Mouse (Mus musculus): ENCODE measurements around the gene Myrfl. TPM values are rescaled to one million over a fixed set of nuclear protein-coding genes. Genes with fewer than 3 reads are reported as not detected.
A peak's percentile ranks its signal among the peaks of the same experiment; 100 is the strongest.

Myrfl gene
- total RNA-seq, 2 experiments from 2014 or later: not detected

DNA sequence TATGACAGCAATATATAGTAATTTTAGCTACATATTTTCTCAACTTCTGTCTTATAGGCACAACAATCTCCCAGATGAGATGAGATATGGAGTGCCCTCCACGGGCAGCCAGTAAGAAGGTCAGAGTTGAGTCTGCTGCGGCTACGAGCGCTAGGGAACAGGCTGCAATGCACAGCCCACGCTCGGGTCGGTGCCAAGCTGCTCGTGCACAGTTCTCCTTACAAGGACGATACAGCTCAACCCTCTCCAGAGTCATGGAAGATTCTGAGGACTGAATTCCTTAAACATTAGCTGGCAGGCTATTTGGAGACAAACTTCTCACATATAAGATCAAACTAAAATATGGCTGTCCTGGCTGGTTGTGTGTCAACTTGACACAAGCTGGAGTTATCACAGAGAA lies 17.9 kb upstream of the Myrfl start:
- no peak for ATAC-seq (replicated peaks; ENCODE audit: low FRiP score, poor library complexity, severe bottlenecking)

GRCm38 (mm10) chr10:116913647-116914273 lies 17.0 kb upstream of the Myrfl start:
- ATAC-seq (replicated peaks; ENCODE audit: low FRiP score, poor library complexity, severe bottlenecking): no peak

GRCm38 (mm10) chr10:116912850-116913249 lies 16.1 kb upstream of the Myrfl start:
- ATAC-seq (replicated peaks; ENCODE audit: low FRiP score, poor library complexity, severe bottlenecking): no peak

DNA sequence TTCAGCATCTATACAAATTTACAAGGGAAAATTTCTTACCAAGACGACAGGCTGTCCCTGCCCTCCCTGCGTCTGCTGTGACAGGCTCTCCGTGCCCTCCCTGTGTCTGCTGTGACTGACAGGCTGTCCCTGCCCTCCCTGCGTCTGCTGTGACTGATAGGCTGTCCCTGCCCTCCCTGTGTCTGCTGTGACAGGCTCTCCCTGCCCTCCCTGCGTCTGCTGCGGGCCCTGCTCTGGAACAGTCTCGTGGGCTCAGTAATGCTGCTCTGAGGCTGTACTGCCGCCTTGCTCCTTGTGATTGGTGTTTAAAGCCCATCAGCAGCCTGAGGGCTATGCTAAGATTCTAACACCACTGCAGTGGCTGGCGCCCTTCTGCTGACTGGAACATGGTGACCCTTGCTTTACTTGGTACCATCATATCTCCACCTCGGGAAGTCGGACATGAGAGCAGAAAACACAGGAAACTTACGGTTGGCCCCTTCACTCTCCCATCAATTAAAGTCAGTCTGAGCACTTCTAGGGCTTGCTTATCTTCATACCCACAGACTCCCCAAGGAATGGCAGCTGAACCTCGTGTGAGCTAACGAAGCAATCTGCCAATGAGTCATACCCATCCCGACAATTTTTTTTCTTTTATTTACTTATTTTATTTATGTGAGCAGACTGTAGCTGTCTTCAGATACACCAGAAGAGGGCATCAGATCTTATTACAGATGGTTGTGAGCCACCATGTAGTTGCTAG lies 12.4 kb upstream of the Myrfl start:
- peak; percentile 84 for ATAC-seq (replicated peaks; ENCODE audit: low FRiP score, poor library complexity, severe bottlenecking)

- no peak for ATAC-seq (replicated peaks; ENCODE audit: low FRiP score, poor library complexity, severe bottlenecking)
These were observed 10.1 kb upstream of the Myrfl start for GRCm38 (mm10) chr10:116906794-116907193.

DNA sequence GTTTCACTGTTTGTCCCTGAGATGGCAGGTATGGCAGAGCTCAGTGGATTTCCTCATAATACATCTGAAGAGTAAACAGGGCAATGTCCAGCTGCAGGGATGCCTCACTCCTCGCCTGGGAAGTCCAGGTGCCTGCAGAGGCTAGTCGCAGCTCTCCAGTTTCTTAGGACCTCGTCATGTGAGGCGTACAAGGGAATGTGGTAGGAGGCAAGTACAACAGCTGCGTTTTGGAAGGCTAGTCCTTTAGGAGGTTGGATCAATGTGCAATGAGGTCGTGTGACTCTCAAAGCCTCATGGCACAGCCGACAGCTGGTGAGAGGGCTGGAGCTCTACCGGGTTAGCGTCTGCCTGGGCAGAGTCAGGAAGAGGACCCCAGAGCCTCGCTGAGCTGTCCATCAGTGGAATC lies 7.8 kb upstream of the Myrfl start:
- ATAC-seq (replicated peaks; ENCODE audit: low FRiP score, poor library complexity, severe bottlenecking): no peak

DNA sequence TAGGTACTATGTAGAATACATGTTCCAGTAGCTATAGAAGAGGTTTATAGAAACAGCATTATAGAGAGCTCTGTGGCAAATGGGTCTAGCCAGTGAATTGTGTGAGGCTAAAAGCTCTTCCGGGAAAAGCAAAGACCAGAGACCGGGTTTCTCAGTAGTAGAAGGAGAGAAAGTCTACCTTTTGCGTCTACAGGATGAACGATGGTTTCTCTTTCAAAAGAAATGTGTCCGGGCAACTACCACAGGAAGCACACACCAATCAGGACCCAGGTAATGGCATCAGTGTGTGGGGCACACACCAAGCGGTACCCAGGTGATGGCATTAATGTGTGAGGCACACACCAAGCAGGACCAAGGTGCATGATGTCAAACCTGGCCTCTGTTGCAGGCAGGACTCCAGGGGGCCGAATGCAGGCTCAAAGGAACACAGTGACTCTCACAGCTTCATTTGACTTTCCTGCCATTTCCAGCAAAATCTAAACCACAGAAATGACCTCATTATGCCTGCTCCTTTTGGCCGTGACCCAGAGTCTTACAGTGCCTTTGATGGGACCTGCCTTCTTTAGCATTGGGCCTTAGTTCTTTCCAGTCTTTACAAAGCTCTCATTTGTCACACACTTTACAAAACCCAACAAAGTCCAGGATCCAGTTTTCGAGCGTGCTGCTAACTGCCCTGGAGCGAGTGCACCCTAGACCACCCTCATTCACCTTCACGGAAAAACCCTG lies 1.4 kb downstream of the Myrfl start:
- ATAC-seq (replicated peaks; ENCODE audit: low FRiP score, poor library complexity, severe bottlenecking): no peak

GRCm38 (mm10) chr10:116894540-116894939 lies 2.2 kb downstream of the Myrfl start:
- ATAC-seq (replicated peaks; ENCODE audit: low FRiP score, poor library complexity, severe bottlenecking): no peak

- ATAC-seq (replicated peaks; ENCODE audit: low FRiP score, poor library complexity, severe bottlenecking): no peak
These were observed 3.0 kb downstream of the Myrfl start for GRCm38 (mm10) chr10:116893753-116894152.

- no peak for ATAC-seq (replicated peaks; ENCODE audit: low FRiP score, poor library complexity, severe bottlenecking)
These were observed 6.1 kb downstream of the Myrfl start for GRCm38 (mm10) chr10:116890587-116890986.

GRCm38 (mm10) chr10:116884552-116884951 lies 12.2 kb downstream of the Myrfl start:
- ATAC-seq (replicated peaks; ENCODE audit: low FRiP score, poor library complexity, severe bottlenecking): no peak

DNA sequence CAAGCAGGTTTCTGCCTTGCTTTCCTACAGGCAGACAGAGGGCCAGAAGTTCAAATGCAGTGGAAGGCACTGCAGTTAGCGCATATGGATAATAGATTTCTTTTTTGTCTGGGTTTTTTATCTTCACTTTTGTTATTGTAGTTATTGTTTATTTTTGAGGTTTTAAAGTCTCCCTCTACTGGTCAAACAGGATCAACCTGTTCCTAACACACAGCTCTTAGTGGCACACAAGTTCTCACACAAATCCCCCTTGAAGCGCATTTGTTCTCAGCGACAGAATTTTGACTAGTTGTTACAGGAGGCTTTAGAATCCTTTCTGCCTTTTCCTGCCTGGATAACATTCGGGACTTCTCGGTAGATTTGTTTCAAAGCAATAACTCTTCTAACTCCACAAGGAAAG lies 13.2 kb downstream of the Myrfl start:
- no peak for ATAC-seq (replicated peaks; ENCODE audit: low FRiP score, poor library complexity, severe bottlenecking)

DNA sequence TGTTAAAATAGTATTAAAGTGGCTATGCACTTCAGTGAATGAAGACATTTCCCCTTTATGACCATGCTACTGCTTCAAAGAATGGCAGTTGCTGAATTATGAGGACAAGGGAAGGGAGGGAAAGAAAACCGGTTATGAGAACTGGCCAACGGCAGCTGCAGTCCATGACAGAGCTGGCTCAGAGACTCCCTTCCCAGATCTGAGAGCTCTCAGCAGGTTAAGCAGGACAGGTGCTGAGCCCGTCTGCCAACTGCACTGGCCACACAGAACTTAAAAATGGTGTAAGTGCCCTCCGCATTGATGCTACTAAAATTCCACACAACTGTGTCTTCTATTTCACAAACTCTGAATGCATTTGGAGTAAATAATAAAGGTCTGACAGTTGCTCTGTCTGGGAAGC lies 19.3 kb downstream of the Myrfl start:
- no peak for ATAC-seq (replicated peaks; ENCODE audit: low FRiP score, poor library complexity, severe bottlenecking)

DNA sequence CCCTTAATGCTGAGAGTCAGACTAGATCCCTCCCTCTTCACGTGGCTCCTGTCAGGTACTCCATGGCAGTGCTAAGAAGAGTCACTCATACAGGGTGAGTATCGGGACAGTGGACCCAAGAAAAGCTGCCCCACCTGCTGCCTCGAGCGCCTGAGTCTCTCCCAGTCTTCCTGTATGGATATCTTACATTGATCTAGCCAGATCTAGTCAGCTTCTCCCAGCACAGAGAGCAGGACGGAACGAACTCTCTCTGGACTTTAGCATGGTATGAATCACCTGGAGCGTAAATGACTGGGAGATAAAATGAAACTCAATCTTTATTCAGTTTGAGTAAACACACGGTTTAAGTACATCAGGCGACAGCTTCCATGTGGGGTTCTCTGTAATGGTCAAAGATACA lies 22.2 kb downstream of the Myrfl start:
- no peak for ATAC-seq (replicated peaks; ENCODE audit: low FRiP score, poor library complexity, severe bottlenecking)

GRCm38 (mm10) chr10:116872016-116872410 lies 24.7 kb downstream of the Myrfl start:
- no peak for ATAC-seq (replicated peaks; ENCODE audit: low FRiP score, poor library complexity, severe bottlenecking)

- ATAC-seq (replicated peaks; ENCODE audit: low FRiP score, poor library complexity, severe bottlenecking): no peak
These were observed 25.2 kb downstream of the Myrfl start for GRCm38 (mm10) chr10:116871329-116872015.

DNA sequence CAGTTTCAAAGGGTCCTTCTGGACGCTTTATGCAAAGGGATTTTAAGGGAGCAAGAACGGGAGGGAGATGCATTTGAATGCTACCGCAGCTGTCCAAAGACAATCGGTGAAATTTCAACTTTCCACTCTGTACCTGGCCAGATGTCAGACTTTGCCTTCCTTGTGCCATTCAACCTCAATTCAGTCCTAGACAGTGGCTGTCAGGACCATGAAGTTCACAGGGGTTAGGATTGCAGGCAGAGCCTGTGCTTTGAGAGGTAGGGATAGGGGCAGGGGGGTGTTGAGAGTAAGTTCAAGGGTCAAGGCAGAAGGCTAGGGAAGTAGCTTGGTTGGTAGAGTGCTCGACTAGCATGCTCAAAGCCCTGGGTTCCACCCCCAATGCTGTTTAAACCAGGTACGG lies 25.9 kb downstream of the Myrfl start:
- ATAC-seq (replicated peaks; ENCODE audit: low FRiP score, poor library complexity, severe bottlenecking): no peak

DNA sequence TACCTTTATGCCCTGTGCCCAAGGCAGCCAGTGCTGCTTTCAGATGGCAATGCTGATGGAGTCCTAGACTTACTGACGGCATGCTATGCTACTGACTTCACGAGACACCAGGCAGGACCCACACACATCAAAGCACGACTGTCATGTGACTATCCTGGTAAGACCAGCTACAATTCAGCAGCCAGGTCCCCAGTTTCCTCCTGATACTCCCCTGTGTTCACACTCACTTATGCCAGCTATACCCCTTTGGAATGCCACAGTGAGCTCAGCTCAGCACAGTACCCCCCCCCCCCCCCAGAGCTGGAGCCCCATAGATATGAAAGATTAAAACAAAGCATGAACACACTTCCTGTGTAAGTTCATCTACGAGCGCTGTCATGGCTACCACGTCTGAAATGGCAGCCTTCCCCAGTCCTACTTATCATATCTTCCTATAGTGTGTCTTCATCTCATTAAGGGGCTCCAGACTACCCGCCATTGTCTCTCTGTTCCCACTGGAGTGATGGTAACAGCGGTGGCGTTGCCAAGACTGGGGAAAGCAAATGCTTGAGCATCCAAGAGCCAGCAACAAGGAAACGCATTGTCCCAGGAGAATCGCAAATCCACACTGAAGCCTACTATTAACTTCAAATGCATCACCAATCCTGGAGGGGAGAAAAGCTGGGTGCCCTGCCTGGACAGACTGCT lies 43.4 kb downstream of the Myrfl start:
- ATAC-seq (replicated peaks; ENCODE audit: low FRiP score, poor library complexity, severe bottlenecking): no peak

- ATAC-seq (replicated peaks; ENCODE audit: low FRiP score, poor library complexity, severe bottlenecking): no peak
These were observed 47.8 kb downstream of the Myrfl start for GRCm38 (mm10) chr10:116848749-116849473.

Data from erythroid progenitor cell, adult 5-6 weeks (primary cell).